Mouse (Mus musculus): ENCODE measurements around the gene Polr2a.

DNA sequence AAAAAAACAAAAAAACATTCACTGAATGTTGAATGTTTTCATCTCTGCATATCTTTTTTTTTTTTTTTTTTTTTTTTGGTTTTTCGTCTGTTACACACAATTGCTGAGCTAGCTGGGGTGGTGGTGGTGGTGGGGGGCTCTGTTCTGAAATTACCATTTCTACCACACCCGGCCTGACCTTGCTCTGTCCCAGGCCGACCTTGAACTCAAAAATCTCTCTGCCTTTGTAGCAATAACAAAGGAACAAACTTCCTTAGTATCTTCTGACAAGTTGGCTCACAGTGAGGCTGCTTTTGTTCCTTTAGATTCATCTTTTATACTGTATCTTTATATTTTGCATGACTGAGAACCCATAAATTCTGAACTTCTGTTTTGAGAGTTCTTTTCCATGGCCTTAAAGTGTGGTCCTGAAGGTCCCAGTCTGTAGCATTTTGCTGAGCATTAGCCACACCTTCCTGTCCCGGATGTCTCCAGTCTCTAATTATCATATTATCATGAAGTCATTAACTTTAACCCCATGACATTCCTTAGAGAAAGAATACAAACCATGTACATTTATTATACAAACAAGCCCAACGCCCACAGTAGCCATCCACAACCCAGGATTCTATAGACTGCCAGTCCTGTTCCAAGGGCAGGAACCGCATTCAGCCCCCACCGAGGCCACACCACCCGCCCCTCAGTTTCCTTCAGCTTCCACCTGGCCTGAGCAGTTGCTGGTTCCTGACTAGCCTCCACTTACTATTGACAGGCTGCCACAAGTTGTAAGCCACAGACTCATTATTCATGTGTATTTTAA lies 54.4 kb downstream of the Polr2a start:
- no peak for TF ChIP-seq CTCF (IDR thresholded peaks at IDR 0.05; ENCODE audit: low read depth)
- no peak for TF ChIP-seq EP300 (IDR thresholded peaks at IDR 0.05; ENCODE audit: low read depth)
